In genomic region chr10:13682565-13682964, GRCm38 (mm10) we compare ENCODE assay signal across 9 mouse cellular contexts.
DNase-seq lines count a peak whose midpoint lies in the region; ATAC-seq and TF ChIP-seq lines count a peak whose summit lies in the region.
"Had no signal": no experiment of that assay in that cellular context is flagged by ENCODE, and none has a peak within 500 bp of the region (broad histone marks: within the 10 kb centered on the region; RNA-seq: fewer than 3 reads in every experiment).

No protein-coding gene starts in this region.

- TF ChIP-seq CTCF in intestine, postnatal 0 days (IDR thresholded peaks at IDR 0.05; ENCODE audit: low read depth): peak; percentile 64
- peak; percentile 58; the same call in 1 of the 2 replicates for TF ChIP-seq CTCF in brain, embryonic 14.5 days (IDR thresholded peaks at IDR 0.05; ENCODE audit: borderline replicate concordance, extremely low read depth, insufficient read depth, insufficient read length)

- no peak for TF ChIP-seq POLR2A in brain, embryonic 14.5 days (IDR thresholded peaks at IDR 0.05; ENCODE audit: borderline replicate concordance, extremely low read depth, insufficient read depth, insufficient read length, poor library complexity, severe bottlenecking)

- H3K9me3 ChIP-seq in intestine, postnatal 0 days (ENCODE audit: control insufficient read depth): no peaks in the 10 kb centered on the region
- no peaks in the 10 kb centered on the region for H3K9me3 ChIP-seq in intestine, embryonic 15.5 days
- H3K9me3 ChIP-seq: liver, embryonic 13.5 days had no signal

- WGBS in intestine, postnatal 0 days: 66% methylated on average over 3 of the region's 3 CpGs
- 53% methylated on average over 3 of the region's 3 CpGs for WGBS in intestine, embryonic 15.5 days

- H3K4me3 ChIP-seq in intestine, postnatal 0 days (ENCODE audit: low read depth, low read length): no peak overlapping the region
- H3K4me3 ChIP-seq in intestine, embryonic 15.5 days (replicated peaks): no peak overlapping the region
- H3K4me3 ChIP-seq: liver, embryonic 13.5 days had no signal

- no peak overlapping the region for H3K27ac ChIP-seq in intestine, postnatal 0 days (ENCODE audit: low read depth, low read length)
- no peak overlapping the region for H3K27ac ChIP-seq in intestine, embryonic 15.5 days
- H3K27ac ChIP-seq: liver, embryonic 13.5 days had no signal

- no peak overlapping the region for H3K4me2 ChIP-seq in intestine, postnatal 0 days (replicated peaks; ENCODE audit: low read depth)
- H3K4me2 ChIP-seq in intestine, embryonic 15.5 days (replicated peaks): no peak overlapping the region
- H3K4me2 ChIP-seq: liver, embryonic 13.5 days had no signal

- H3K4me1 ChIP-seq in intestine, postnatal 0 days (replicated peaks; ENCODE audit: control insufficient read depth, insufficient read depth, low read length): no peaks in the 10 kb centered on the region
- H3K4me1 ChIP-seq in intestine, embryonic 15.5 days (replicated peaks): no peaks in the 10 kb centered on the region

- peaks cover 4% of the 10 kb centered on the region; the same call in 1 of the 2 replicates for H3K36me3 ChIP-seq in intestine, postnatal 0 days (ENCODE audit: control insufficient read depth, insufficient read depth)
- no peaks in the 10 kb centered on the region for H3K36me3 ChIP-seq in intestine, embryonic 15.5 days
- no peaks in the 10 kb centered on the region for H3K36me3 ChIP-seq in splenic B cell, adult 2 months (ENCODE audit: control insufficient read depth, insufficient read depth, low read length, poor library complexity, severe bottlenecking)
- H3K36me3 ChIP-seq: liver, embryonic 13.5 days had no signal

- no peak for ATAC-seq in intestine, postnatal 0 days
- ATAC-seq in intestine, embryonic 15.5 days: no peak
- ATAC-seq in activated CD4-positive, CD25-positive, alpha-beta regulatory T cell, adult 4 months: no peak

- no peaks in the 10 kb centered on the region for H3K27me3 ChIP-seq in intestine, postnatal 0 days (replicated peaks; ENCODE audit: control insufficient read depth, insufficient read depth, low read length)
- no peaks in the 10 kb centered on the region for H3K27me3 ChIP-seq in intestine, embryonic 15.5 days (replicated peaks)
- no peaks in the 10 kb centered on the region for H3K27me3 ChIP-seq in splenic B cell, adult 2 months (ENCODE audit: control insufficient read depth, insufficient read depth, low read length, poor library complexity, severe bottlenecking)
- H3K27me3 ChIP-seq: liver, embryonic 13.5 days had no signal

- H3K9ac ChIP-seq in intestine, postnatal 0 days (ENCODE audit: low read depth, low read length): no peak overlapping the region
- no peak overlapping the region for H3K9ac ChIP-seq in intestine, embryonic 15.5 days
- H3K9ac ChIP-seq: liver, embryonic 13.5 days had no signal

- peak; percentile 1 to 4 for DNase-seq in B cell, adult 2 months
- DNase-seq in brain, embryonic 14.5 days (ENCODE audit: low read depth): peak; percentile 54
- DNase-seq in induced T-regulatory cell, adult 2 months (ENCODE audit: low read depth): peak; percentile 6
- DNase-seq in splenic B cell, adult 2 months (ENCODE audit: low read depth, low spot score): peak; percentile 11
- DNase-seq in Muller cell, postnatal 12 days (ENCODE audit: inconsistent ontology term): no peak
- DNase-seq: liver, embryonic 13.5 days had no signal
